Comparison of ENCODE assay signal across 9 mouse cellular contexts in the genomic region with DNA sequence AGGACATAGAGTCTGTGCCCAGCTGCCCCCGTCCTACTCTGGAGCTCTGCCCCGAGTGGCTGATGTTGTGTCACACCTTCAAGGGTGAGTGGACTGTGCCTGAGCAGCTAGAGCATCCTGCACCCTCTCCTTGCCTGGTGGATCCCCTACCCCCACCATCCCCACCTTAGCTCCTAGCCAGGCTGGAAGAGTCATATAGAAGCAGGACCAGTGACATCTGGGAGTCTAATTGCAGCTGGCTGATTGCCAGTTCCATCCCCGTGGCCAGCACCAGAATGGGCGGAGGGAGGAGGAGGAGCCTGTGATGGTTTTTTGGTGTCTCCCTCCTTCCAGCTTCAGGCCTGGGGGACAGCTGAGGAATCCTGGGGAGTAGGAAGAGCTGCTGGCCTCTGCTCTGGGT. TPM values are rescaled to one million over a fixed set of nuclear protein-coding genes. Genes with fewer than 3 reads are reported as not detected.
DNase-seq lines count a peak whose midpoint lies in the region; ATAC-seq and TF ChIP-seq lines count a peak whose summit lies in the region.
"Had no signal": no experiment of that assay in that cellular context is flagged by ENCODE, and none has a peak within 500 bp of the region (broad histone marks: within the 10 kb centered on the region; RNA-seq: fewer than 3 reads in every experiment).

No protein-coding gene starts in this region.

- no peak overlapping the region for H3K27ac ChIP-seq in liver, embryonic 12.5 days
- no peak overlapping the region for H3K27ac ChIP-seq in heart, embryonic 11.5 days (ENCODE audit: low read depth, low read length)
- peak overlapping the region; percentile 81 for H3K27ac ChIP-seq in limb, embryonic 15.5 days
- H3K27ac ChIP-seq: neural tube, embryonic 12.5 days had no signal

- H3K4me2 ChIP-seq in liver, embryonic 12.5 days: no peak overlapping the region
- no peak overlapping the region for H3K4me2 ChIP-seq in heart, embryonic 11.5 days
- no peak overlapping the region for H3K4me2 ChIP-seq in limb, embryonic 15.5 days
- H3K4me2 ChIP-seq: neural tube, embryonic 12.5 days had no signal

- peaks cover 29% of the 10 kb centered on the region for H3K4me1 ChIP-seq in liver, embryonic 12.5 days
- peaks cover 54% of the 10 kb centered on the region for H3K4me1 ChIP-seq in heart, embryonic 11.5 days (ENCODE audit: control insufficient read depth, insufficient read depth, low read length)
- peaks cover 93% of the 10 kb centered on the region for H3K4me1 ChIP-seq in limb, embryonic 15.5 days

- no peak for TF ChIP-seq POLR2A in brain, embryonic 14.5 days (IDR thresholded peaks at IDR 0.05; ENCODE audit: borderline replicate concordance, extremely low read depth, insufficient read depth, insufficient read length, poor library complexity, severe bottlenecking)

- no peaks in the 10 kb centered on the region for H3K9me3 ChIP-seq in liver, embryonic 12.5 days (replicated peaks)
- no peaks in the 10 kb centered on the region for H3K9me3 ChIP-seq in heart, embryonic 11.5 days (replicated peaks; ENCODE audit: control insufficient read depth, low read length)
- H3K9me3 ChIP-seq in limb, embryonic 15.5 days: no peaks in the 10 kb centered on the region
- H3K9me3 ChIP-seq: neural tube, embryonic 12.5 days had no signal

- DNase-seq in liver: peak; percentile 28
- peak; percentile 73 for DNase-seq in brain, embryonic 14.5 days (ENCODE audit: low read depth)
- DNase-seq in frontal cortex, postnatal 14 days (ENCODE audit: low spot score in 2 of 2): no peak
- DNase-seq in ovary, postnatal 14 days (ENCODE audit: low spot score): no peak

- H3K4me3 ChIP-seq in liver, embryonic 12.5 days: no peak overlapping the region
- no peak overlapping the region for H3K4me3 ChIP-seq in heart, embryonic 11.5 days (ENCODE audit: low read depth, low read length)
- H3K4me3 ChIP-seq in limb, embryonic 15.5 days: no peak overlapping the region
- H3K4me3 ChIP-seq: neural tube, embryonic 12.5 days had no signal

- TF ChIP-seq CTCF in brain, embryonic 14.5 days (IDR thresholded peaks at IDR 0.05; ENCODE audit: borderline replicate concordance, extremely low read depth, insufficient read depth, insufficient read length): no peak

- peaks cover 36% of the 10 kb centered on the region for H3K27me3 ChIP-seq in liver, embryonic 12.5 days (replicated peaks)
- 0 out of 2 replicates have a peak, but pooled peaks cover under 1% of the 10 kb centered on the region for H3K27me3 ChIP-seq in heart, embryonic 11.5 days (ENCODE audit: control insufficient read depth, insufficient read depth, low read length)
- no peaks in the 10 kb centered on the region for H3K27me3 ChIP-seq in limb, embryonic 15.5 days
- H3K27me3 ChIP-seq: neural tube, embryonic 12.5 days had no signal

- WGBS in liver, embryonic 12.5 days (ENCODE audit: insufficient replicate concordance): 46% methylated on average over 4 of the region's 4 CpGs
- 49% methylated on average over 4 of the region's 4 CpGs for WGBS in heart, embryonic 11.5 days (ENCODE audit: insufficient replicate concordance)
- WGBS in limb, embryonic 15.5 days: 37% methylated on average over 4 of the region's 4 CpGs

- no peaks in the 10 kb centered on the region for H3K36me3 ChIP-seq in liver, embryonic 12.5 days
- no peaks in the 10 kb centered on the region for H3K36me3 ChIP-seq in heart, embryonic 11.5 days (ENCODE audit: control insufficient read depth, insufficient read depth, low read length)
- peaks cover 3% of the 10 kb centered on the region; the same call in 1 of the 2 replicates for H3K36me3 ChIP-seq in limb, embryonic 15.5 days
- H3K36me3 ChIP-seq: neural tube, embryonic 12.5 days had no signal

- no peak for ATAC-seq in liver, embryonic 12.5 days
- ATAC-seq in heart, embryonic 11.5 days (replicated peaks; ENCODE audit: insufficient number of reproducible peaks, low FRiP score, low TSS enrichment): no peak
- ATAC-seq in limb, embryonic 15.5 days (ENCODE audit: insufficient number of reproducible peaks, low FRiP score, low TSS enrichment, low read depth): no peak
- ATAC-seq in megakaryocyte-erythroid progenitor cell, adult 5-6 weeks (replicated peaks; ENCODE audit: low FRiP score, low TSS enrichment, poor library complexity, severe bottlenecking): no peak

- no peak overlapping the region for H3K9ac ChIP-seq in liver, embryonic 12.5 days
- H3K9ac ChIP-seq in heart, embryonic 11.5 days (ENCODE audit: low read depth, low read length): 0 out of 2 replicates have a peak overlapping the region, but pooled peaks have one; percentile 23
- no peak overlapping the region for H3K9ac ChIP-seq in limb, embryonic 15.5 days
- H3K9ac ChIP-seq: neural tube, embryonic 12.5 days had no signal

RNA-seq across cellular contexts. Expression of a gene that starts 6.8 kb away (rescaled TPM):
- 8.0 and 9.8 TPM in 2 replicates for polyA plus RNA-seq in liver, embryonic 12.5 days (2016; fragmentation: Nextera tagmentation; extraction: Ambion mirVana)
- 137 and 275 TPM in 2 replicates for polyA plus RNA-seq in brain, embryonic 14.5 days (2012; rRNA removed)
- 11.6 and 16.9 TPM in 2 replicates for polyA plus RNA-seq in heart, embryonic 11.5 days (2014; fragmentation: Nextera tagmentation; extraction: Ambion mirVana)
- 34.9 and 39.4 TPM in 2 replicates for polyA plus RNA-seq in limb, embryonic 15.5 days (2015; fragmentation: Nextera tagmentation; extraction: Ambion mirVana)
- not detected in 2 replicates for total RNA-seq in megakaryocyte-erythroid progenitor cell, adult 5-6 weeks (2014; fragmentation: Nextera tagmentation)
- 0.42 and 2.2 TPM in 2 replicates for total RNA-seq in megakaryocyte-erythroid progenitor cell, adult 5-6 weeks (2017)

Comparison
In these comparisons a context has a peak if more than half of its experiments do, and no peak if none do; other contexts are left out.
1. DNase-seq: peak in liver (single experiment) and brain, embryonic 14.5 days (single experiment); none in frontal cortex, postnatal 14 days (0 of 2) and ovary, postnatal 14 days (single experiment).